Mouse (Mus musculus) embryo, embryonic 11.5 days (tissue): ENCODE measurements at regions not wholly inside any gene's neighbourhood (a gene's known extent, or its start where the extent isn't known, plus 50 kb on each side); places are given as distances from the start of the nearest gene placed in this dataset.

ENCODE experiments used
- DNase-seq: peaks from one replicate; pipeline ENCODE4 v3.0.0-alpha.2; 2012; ENCODE audit warnings: low read depth, low spot score

DNA sequence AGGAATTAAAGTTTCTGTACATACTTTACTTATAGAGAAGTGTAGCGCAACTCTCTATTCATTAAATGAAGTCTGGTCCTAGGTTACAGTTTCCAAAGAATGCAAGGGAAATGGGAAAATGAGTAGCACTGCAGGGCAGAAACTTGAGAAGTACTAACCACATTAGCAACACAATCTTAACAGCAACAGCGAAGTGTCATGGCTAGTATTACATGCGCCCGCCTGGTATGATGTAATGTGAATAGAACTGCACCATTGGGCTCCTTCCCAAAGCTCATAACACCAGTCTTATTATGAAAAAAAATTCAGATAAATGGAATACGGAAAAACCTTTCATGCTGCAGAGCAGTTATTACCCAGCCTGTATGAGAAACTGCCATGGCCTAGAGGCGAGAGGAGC lies 201.8 kb upstream of the Gm11042 start:
- no peak for DNase-seq

DNA sequence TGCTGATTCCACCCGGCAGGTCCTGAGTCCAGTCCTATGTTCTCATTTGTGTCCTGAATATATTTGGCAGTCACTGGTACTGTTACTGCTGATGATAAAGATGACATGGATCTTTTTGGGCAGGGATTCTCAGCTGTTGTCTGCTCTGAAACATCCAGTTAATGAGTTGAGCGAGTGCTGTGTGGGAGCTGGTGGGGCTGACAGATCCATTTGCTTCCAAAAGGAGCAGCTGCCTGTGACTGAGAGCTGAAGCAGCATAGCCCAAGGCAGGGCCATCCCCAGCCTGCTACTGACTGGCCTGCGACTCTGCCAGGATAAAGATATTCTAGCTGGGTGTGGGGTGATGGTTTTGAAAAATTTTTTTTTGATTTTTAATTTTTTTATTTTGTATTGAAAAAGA lies 200.3 kb upstream of the Gm11042 start:
- no peak for DNase-seq

DNA sequence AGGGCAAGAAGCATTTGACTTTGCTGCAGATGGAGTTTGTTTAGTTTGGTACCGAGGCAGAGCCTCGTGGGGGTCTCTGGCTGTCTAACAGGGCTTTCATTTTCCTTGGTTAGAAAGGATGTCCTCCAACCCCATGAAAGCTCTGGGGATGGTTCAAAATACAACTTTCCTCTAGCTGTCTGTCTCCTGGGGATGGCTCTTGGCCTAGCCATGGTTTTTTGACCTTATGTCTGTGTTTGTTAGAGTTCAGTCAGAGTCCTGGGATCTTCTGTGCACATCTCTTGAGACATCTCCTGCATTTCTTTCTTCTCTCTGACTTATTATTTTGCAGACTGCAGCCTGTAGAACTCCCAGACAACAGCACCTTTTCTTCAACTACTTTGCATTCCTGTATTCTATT lies 186.6 kb upstream of the Gm11042 start:
- no peak for DNase-seq

DNA sequence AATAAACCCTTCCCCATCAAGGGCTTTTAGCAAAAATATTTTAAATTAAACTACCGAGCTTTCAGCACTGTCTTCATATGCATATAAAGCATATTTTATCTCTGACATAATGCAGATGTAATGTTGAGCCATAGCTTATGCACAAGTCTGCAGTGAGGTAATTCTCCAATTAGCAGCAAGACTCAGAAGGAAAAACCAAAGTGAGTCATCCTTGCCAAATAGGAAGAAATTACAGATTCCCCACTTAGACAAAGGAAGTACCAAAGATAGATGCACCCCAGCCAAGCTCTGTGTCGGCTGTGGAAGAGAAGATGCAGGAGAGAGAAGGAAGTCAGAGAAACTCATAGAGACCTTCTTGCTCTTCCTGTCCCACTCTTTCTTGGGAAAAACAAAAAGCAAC lies 161.4 kb upstream of the Gm11042 start:
- DNase-seq: no peak

DNA sequence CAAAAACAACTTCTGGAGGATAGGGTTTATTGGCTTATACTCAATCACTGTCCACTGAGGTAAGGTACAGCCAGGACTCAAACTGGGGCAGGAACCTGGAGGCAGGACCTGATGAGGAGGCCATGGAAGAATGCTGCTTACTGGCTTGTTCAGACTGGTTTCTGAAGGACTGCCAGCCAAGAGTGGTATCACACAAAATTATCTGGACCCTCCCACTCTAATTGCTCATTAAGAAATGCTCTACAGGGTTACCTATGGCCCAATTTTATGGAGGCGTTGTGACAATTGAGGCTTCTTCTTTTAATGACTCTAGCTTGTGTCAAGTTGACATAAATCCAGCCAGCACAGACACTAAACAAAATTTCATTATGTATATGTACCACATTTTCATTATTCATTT lies 158.5 kb upstream of the Gm11042 start:
- DNase-seq: no peak

DNA sequence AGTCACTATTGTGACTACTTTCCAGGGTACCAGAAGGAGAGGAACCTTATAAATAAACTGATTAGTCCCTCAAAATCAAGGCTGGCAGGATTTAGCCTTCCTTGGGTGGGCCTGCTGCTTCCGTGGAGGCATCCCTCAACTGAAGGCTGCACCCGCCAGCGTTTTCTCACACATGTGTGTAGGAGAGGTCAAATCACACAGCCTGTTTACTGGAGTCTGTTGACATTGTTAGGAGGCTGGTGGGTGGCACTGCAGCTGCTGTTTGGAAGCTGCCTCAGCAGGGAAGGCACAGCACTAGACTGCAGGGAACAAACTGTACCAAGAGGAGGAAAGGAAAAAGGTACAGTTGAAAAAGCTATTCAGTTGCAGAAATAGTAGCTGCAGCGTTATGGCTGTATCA lies 142.3 kb upstream of the Gm11042 start:
- no peak for DNase-seq

DNA sequence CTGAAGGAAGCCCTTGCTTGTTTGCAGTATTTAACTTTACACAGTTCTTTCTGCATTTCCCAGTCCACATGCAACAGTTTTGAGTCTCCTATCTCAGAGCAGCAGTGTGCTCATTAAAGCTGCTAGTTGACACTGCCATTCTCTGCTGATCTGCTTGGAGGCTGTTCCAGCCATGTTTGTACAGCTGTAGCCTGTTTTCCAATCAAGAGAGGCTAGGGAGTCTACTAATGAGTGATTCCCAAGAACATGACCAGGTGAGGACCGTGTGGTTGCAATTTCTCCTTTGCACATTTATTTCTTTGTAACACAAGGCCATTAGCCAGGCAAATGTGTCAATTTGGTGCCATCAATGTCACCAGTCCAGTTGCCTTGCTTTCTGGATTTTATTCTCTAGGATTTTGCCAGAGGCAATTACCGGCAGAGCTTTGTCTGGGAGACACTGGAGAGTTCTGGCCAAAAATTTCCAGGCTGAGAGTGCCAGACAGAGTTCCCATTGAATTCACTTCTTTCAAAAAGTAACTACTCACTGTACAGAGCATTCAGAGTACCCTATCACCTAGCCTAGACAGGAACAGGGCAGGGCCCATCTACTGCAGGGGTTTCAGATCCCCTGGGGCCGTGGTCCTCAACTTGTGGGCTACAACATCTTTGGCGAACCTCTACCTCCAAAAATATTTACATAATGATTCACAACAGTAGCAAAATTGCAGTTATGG lies 136.3 kb upstream of the Gm11042 start:
- DNase-seq: no peak

DNA sequence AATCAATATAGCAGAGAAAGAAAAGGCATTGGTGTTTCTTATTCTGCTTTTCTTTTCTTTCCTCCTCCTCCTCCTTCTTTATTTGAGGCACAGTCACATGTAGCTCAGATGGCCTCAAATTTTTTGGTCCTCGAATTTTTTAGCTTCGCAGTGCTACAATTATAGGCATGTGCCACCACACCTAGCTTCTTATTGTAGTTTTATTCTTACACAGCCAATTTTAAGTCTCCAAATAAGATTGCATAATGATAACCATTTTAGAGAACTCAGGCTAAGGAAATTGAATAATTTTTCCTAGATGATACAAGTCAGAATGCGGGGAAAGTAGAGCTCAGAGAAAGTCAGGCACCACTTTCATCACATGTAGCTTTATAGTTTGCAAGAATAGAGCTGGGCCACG lies 132.1 kb upstream of the Gm11042 start:
- no peak for DNase-seq

DNA sequence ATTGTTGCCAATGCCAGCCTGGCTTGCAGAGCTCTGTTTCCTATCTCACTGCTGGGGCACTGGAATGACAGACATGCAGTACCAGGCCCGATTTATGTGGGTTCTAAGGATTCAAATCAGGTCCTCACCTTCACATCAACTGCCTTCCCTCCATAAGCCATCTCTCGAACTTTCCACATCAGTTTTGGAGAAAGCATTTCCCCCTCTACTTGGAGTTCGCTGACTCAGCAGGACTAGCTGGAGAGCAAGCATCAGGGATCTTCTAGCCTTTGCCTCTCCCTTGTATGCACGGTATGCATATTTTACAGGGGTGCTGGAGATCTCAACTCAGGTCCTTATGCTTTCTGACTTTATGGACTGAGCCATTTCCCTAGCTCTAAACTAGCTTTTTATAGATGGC lies 118.7 kb upstream of the Gm11042 start:
- DNase-seq: no peak

DNA sequence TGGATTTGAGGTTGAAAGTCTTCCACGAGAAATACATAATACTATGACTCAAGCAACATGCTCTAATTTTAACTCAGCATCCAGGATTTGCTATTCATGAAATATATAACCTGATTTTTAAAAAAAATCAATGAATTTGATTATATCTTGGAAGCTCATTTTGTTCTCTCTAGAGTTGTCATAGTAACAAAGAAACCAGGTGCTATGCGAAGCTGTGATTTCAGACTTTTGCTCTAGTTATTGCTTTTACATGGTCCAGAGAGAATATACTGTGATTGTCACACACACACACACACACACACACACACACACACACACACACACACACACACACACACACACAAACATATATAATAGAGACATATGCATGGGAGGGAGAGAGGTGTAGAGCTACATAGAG lies 98.5 kb upstream of the Gm11042 start:
- DNase-seq: no peak

DNA sequence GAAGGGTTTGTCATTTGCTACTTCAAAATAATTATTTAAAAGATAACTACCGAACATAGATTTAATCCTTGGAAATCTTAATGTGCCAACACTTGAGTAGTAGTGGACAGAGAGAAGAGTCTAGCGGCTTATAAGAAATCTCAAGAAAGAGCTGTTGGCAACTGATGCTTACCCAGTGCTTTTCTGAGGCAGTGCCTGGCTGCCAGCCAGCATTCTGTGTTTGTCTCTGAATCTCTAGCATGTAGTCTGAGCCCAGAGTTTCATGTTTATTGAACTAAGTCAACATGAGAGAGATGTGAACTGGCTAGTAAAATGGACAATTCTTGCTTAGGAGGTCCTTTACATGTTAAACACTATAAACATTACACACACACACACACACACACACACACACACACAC lies 94.3 kb upstream of the Gm11042 start:
- DNase-seq: no peak

DNA sequence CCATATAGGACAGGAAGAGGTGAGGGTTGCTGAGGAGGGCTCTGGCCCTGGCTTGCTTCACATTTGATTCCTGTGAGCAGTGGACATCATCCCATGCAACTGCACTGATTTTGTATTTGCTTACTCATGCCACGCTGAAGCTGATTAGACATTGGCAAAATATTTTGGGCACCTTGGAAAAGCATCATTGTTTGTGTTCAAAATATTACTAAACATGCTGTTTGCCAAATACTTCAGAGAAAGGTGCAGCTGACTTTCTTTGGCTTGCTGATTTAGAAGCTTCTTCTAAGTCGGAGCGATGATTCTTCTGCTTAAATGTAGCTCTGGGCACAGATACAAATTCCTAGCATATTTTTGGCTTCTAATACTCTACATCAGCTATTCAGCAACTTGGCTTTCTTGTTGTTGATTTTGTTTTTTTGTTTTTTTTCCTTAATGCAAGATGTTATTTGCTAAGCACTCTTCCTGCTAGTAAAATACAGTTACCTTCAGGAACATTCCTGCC lies 91.4 kb upstream of the Gm11042 start:
- no peak for DNase-seq

DNA sequence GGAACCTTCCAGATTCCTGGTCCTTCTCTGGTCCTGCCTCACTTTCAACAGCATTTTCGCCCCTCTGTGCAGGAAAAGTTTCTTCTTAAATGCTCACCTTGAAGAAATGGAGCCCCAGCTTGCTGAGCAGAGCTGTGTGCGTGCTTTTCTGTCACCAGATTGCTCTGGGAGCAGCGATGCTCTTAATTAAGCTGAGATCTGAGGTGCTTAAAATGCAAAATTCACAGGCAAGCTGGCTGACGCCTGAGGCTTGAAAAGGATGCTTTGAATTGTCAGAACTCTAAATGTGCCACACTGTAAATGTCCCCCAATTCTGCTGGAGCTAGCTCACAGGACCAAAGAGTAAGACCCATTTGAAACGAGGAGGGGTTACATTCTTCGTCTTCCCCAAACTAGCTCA lies 73.6 kb upstream of the Gm11042 start:
- DNase-seq: no peak
